Mouse (Mus musculus) liver, embryonic 16.5 days (tissue): ENCODE data around the gene Inpp5b. TPM values are rescaled to one million over a fixed set of nuclear protein-coding genes. Genes with fewer than 3 reads are reported as not detected.
A peak's percentile ranks its signal among the peaks of the same experiment; 100 is the strongest.

Experiments
- ATAC-seq: fragments of 200-750 bp; cut with Nextera tagmentation; 2 replicates; pipeline ENCODE4 v1.8.0; 2017; ENCODE audit warnings: low read depth, mild to moderate bottlenecking, moderate number of reproducible peaks, moderate library complexity
- H3K27ac ChIP-seq: fragments of 300-500 bp; sonication (generic); 2 replicates; pipeline ENCODE4 v1.5.1; 2014; ENCODE audit warnings: mild to moderate bottlenecking, low read length
- H3K27me3 ChIP-seq: fragments of 300-500 bp; sonication (generic); 2 replicates; pipeline ENCODE4 v1.6.1; 2014; ENCODE audit warnings: low read depth, low read length, mixed read lengths; ENCODE audit not compliant: control insufficient read depth, insufficient read depth
- H3K36me3 ChIP-seq: fragments of 300-500 bp; sonication (generic); 2 replicates; pipeline ENCODE4 v1.6.1; 2014; ENCODE audit warnings: mild to moderate bottlenecking; ENCODE audit not compliant: control insufficient read depth, insufficient read depth
- H3K4me1 ChIP-seq: fragments of 300-500 bp; sonication (generic); 2 replicates; pipeline ENCODE4 v1.6.1; 2014; ENCODE audit warnings: low read depth, low read length, mixed read lengths; ENCODE audit not compliant: control insufficient read depth
- H3K4me2 ChIP-seq: fragments of 300-500 bp; sonication (generic); 2 replicates; pipeline ENCODE4 v1.6.1; 2014; ENCODE audit warnings: low read depth, low read length, mixed read lengths
- H3K4me3 ChIP-seq: fragments of 300-500 bp; sonication (generic); 2 replicates; pipeline ENCODE4 v1.5.1; 2014; ENCODE audit warnings: low read depth, mild to moderate bottlenecking, low read length
- H3K9ac ChIP-seq: fragments of 300-500 bp; sonication (generic); 2 replicates; pipeline ENCODE4 v1.6.1; 2014; ENCODE audit warnings: low read depth, low read length
- H3K9me3 ChIP-seq: fragments of 300-500 bp; sonication (generic); replicated peaks from 2 replicates; pipeline ENCODE4 v1.6.1; 2016; ENCODE audit warnings: low read length; ENCODE audit not compliant: control insufficient read depth
- WGBS: fragments of 180-500 bp; shearing (Covaris S2); extraction: QIAGEN DNeasy Blood & Tissue Kit; methylation state at CpG from one replicate; pipeline ENCODE4 v1.1.7; 2014; ENCODE audit not compliant: insufficient replicate concordance; 5-methylcytosine and 5-hydroxymethylcytosine counted together
- microRNA counts: library from miRNA; unstranded; fragments of <30 nt; microRNA quantifications from one replicate; lab custom pipeline; 2016
- microRNA-seq: library from miRNA; unstranded; fragments of <30 nt; microRNA quantifications from one replicate; pipeline ENCODE4, GENCODE M21; 2016
- polyA plus RNA-seq: library from polyadenylated mRNA; unstranded; fragments of >200 nt; fragmentation: Nextera tagmentation; extraction: Ambion mirVana; gene quantifications from 2 replicates; pipeline ENCODE4 v1.2.1, GENCODE M21; 2015

The Inpp5b gene
- polyA plus RNA-seq, 1 experiment from 2014 or later = 39.1 TPM

DNA sequence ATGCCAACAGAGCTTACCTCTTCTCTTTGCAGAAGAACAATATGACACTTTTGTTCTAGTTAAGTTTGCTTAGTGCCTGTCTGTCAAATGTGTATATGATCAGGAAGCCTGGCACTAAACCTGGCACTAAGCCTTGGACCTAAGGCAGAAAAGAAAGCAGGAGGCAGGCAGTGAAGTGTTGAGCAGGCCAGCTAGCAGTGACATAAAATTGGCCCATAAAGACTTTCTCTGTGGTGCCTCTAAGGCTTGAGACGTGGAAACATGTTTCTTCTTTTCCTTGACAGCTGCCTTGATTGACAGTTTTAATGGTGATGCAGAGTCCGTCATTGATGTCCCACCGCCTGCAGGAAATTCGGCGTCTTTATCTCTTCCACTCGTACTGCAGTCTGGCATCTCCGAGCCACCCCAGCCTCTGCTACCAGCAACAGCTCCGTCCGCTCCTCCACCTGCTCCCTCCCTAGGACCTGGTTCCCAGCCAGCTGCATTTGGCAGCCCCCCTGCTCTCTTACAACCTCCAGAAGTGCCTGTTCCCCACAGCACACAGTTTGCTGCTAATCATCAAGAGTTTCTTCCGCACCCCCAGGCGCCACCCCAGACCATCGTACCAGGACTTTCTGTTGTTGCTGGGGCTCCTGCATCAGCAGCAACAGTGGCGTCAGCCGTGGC is 96.5 kb downstream of the Inpp5b start:
- Histone ChIP-seq H3K27ac (no peak overlapping the region), H3K36me3 (peaks cover 26% of the 10 kb centered on the region), H3K9ac (no peak overlapping the region), H3K4me3 (no peak overlapping the region), H3K4me2 (no peak overlapping the region), H3K27me3 (no peaks in the 10 kb centered on the region), H3K4me1 (no peaks in the 10 kb centered on the region), H3K9me3 (no peaks in the 10 kb centered on the region)
- 73% methylated on average over 14 of the region's 14 CpGs for WGBS
- no peak for ATAC-seq

DNA sequence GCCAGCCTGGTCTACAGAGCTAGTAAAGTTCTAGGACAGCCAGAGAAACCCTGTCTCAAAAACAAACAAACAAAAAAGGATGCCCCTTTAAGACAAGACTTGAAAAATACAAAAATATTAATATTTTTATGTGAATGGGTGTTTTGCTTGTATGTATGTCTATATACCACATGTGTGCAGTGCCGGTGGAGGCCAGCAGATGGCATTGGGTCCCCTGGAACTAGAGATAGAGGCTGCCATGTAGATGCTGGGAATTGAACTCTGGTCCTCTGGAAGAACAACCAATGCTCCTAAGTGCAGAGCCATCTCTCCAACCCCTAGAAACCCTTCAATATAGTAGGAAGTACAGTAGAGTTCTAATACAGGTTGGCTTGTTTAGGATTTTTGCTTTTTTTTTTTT is 99.3 kb downstream of the Inpp5b start:
- H3K4me1 ChIP-seq = no peaks in the 10 kb centered on the region
- no peak overlapping the region for H3K27ac ChIP-seq
- H3K27me3 ChIP-seq = no peaks in the 10 kb centered on the region
- H3K9me3 ChIP-seq = no peaks in the 10 kb centered on the region
- WGBS = 90% methylated on average over 1 of the region's 1 CpGs
- H3K4me2 ChIP-seq = no peak overlapping the region
- H3K4me3 ChIP-seq = no peak overlapping the region
- no peak for ATAC-seq
- H3K9ac ChIP-seq = no peak overlapping the region
- peaks cover 26% of the 10 kb centered on the region for H3K36me3 ChIP-seq

DNA sequence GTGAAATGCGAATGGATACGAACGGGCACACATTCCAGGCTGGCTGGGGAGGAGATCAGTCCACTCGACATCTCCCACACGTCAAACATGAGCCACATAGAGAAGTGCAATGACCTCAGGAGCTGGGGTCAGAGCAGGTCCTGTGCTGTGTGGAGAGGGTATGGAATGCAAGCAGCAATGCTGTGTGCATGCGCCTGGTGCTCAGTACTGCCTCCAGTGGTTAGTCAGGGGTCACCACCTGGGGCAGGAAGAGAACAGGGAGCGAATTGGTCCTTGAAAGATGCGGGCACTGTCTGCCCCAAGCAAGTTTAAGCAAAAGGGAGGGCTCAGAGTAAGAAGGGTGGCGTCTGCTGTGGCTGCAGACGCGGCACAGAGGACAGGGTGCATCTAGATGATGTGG is 101.8 kb downstream of the Inpp5b start:
- Histone ChIP-seq H3K36me3 (peaks cover 20% of the 10 kb centered on the region), H3K4me2 (no peak overlapping the region), H3K27ac (no peak overlapping the region), H3K9ac (no peak overlapping the region), H3K9me3 (no peaks in the 10 kb centered on the region), H3K27me3 (no peaks in the 10 kb centered on the region), H3K4me3 (no peak overlapping the region), H3K4me1 (peaks cover 6% of the 10 kb centered on the region)
- peak; percentile 60; the same call in 1 of the 2 replicates for ATAC-seq
- 62% methylated on average over 11 of the region's 11 CpGs for WGBS

DNA sequence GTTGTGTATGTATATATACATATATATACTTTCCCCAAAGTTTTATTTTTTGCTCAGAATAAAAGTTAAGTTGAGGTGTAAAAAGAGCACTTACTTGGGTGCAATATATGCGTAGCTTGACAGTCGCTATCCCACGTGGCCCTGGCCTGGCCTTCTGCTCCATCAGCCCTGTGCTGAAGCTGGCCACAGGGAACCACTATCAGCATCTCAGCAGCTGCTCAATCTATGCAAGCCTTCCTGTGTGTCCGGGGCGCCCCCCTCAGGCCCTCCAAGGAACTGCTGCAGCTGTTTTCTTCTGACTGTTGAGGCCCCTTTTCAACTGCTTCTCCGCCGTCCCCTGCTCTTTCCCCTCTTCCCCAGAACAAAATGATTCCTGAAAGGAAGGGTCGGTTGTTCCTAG is 105.9 kb downstream of the Inpp5b start:
- H3K4me1 ChIP-seq = peaks cover 24% of the 10 kb centered on the region
- no peak overlapping the region for H3K4me3 ChIP-seq
- H3K27me3 ChIP-seq = no peaks in the 10 kb centered on the region
- no peak overlapping the region for H3K4me2 ChIP-seq
- ATAC-seq = peak; percentile 23
- peaks cover under 1% of the 10 kb centered on the region for H3K36me3 ChIP-seq
- H3K9ac ChIP-seq = no peak overlapping the region
- 6% methylated on average over 8 of the region's 8 CpGs for WGBS
- no peak overlapping the region for H3K27ac ChIP-seq
- no peaks in the 10 kb centered on the region for H3K9me3 ChIP-seq

DNA sequence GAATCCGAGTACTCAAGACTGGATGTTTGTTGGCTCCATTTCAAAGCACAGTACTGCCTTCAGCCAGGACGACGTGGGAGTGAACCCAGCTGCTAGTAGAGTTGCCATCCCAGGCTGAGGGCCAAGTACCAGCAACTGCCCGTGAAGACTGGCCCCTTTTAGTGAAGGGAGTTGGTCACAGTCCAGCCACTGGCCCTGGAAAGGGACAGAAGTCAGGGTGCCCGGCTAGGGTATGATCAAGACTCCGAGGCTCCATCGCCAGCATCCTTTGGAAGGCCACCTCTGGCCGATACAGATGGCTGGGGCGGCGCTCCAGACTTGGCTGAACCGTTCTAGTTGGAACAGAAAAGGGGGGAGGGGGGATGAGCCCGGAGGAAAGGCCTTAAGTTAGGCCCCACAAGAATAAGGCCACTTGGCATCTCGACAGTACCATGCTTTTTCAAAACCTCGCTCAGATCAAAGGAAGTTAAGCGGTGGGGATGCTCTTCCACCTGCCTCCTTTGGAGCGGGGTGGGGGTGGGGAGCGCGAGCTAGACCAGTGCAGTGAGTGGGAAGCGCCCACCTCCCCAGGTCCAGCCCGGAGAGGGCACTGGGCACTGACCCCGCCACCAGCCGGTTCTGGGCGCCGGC is 108.1 kb downstream of the Inpp5b start:
- Histone ChIP-seq H3K4me2 (peak overlapping the region; percentile 95), H3K36me3 (peaks cover 4% of the 10 kb centered on the region), H3K9me3 (no peaks in the 10 kb centered on the region), H3K4me1 (peaks cover 24% of the 10 kb centered on the region), H3K27me3 (no peaks in the 10 kb centered on the region), H3K4me3 (peak overlapping the region; percentile 94), H3K27ac (peak overlapping the region; percentile 80), H3K9ac (peak overlapping the region; percentile 84)
- ATAC-seq = no peak
- 11% methylated on average over 24 of the region's 24 CpGs for WGBS

DNA sequence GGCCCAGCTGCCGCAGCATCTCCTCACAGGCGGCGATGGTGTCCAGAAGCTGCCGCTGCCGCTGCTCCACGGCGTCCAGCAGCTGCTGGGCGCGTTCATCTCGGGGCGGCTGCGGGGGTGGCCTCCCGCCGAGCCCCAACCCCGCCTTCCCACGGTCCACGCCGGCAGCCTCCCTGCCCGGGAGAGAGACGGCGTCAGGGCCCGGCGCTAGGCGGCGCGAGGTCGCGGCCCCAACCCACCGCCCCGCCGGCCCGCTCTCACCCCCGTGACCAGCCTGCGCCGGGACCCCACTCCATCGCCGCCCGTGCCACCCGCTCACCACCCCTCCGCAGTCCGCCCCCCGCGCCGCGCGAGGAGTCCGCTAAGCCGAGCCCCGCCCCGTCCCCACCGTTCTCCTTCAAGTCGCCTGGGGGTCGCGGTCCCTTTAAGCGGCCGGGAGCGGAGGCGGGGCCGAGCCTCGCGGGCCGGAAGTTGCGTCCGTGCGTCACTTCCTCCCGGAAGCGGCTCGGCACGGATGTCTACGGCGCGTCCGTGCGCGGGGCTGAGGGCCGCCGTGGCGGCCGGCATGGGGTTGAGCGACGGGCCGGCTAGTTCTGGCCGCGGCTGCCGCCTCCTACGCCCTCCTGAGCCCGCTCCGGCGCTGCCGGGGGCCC is 108.7 kb downstream of the Inpp5b start, which contains the start of gene Yrdc:
TSS of gene Yrdc (plus strand) at position 419 of the 653 bp plus-strand sequence.
- H3K27ac ChIP-seq = peak within 1 kb of the TSS; percentile 80
- no peaks in the 10 kb centered on the region for H3K9me3 ChIP-seq
- H3K9ac ChIP-seq = peak within 1 kb of the TSS; percentile 84
- WGBS = under 1% methylated on average over 73 of the region's 90 CpGs
- peak within 1 kb of the TSS; percentile 95 for H3K4me2 ChIP-seq
- H3K27me3 ChIP-seq = no peaks in the 10 kb centered on the region
- H3K4me3 ChIP-seq = peak within 1 kb of the TSS; percentile 94
- peaks cover 8% of the 10 kb centered on the region for H3K36me3 ChIP-seq
- peak; percentile 93 for ATAC-seq
- peaks cover 24% of the 10 kb centered on the region for H3K4me1 ChIP-seq

MicroRNAs encoded within 50 kb of the gene (microRNA counts, 519-probe panel; counts per million panel counts)
- 1,586 counts per million, percentile 15 among the panel's probes with 10 or more counts for microRNA mmu-miR-697 (lab: Ali Mortazavi, UCI)
- 60.7 counts per million for microRNA mmu-miR-698 (lab: Ali Mortazavi, UCI)

Small RNA genes within 50 kb of the gene (microRNA-seq; reads per million reads assigned to microRNA genes)
- not detected for gene Gm24721
- not detected for gene Mir697
- gene Mir698 = not detected

Other genes starting within 250 kb of the Inpp5b start
- gene 3100002H09Rik, start 131.0 kb upstream of the Inpp5b start, polyA plus RNA-seq = not detected in 2 replicates
- not detected in 2 replicates for gene Pou3f1, start 85.0 kb upstream of the Inpp5b start, polyA plus RNA-seq
- gene Utp11, start 48.2 kb upstream of the Inpp5b start, polyA plus RNA-seq = 19.9 and 22.7 TPM in 2 replicates
- gene Fhl3, start 41.1 kb upstream of the Inpp5b start, polyA plus RNA-seq = 2.5 TPM in 2 replicates
- 49.4 and 54.4 TPM in 2 replicates for gene Sf3a3, start 27.1 kb upstream of the Inpp5b start, polyA plus RNA-seq
- gene Mtf1, start 60.3 kb downstream of the Inpp5b start, polyA plus RNA-seq = 8.5 and 10.1 TPM in 2 replicates
- gene Yrdc, start 108.8 kb downstream of the Inpp5b start, polyA plus RNA-seq = 10.6 and 12.5 TPM in 2 replicates
- 8.3 and 11.1 TPM in 2 replicates for gene 1110065P20Rik, start 109.3 kb downstream of the Inpp5b start, polyA plus RNA-seq
- 0.02 TPM in 1 of 2 replicates, not detected in the other for gene Maneal, start 120.3 kb downstream of the Inpp5b start, polyA plus RNA-seq
- 0.02 TPM in 1 of 2 replicates, not detected in the other for gene Epha10, start 139.0 kb downstream of the Inpp5b start, polyA plus RNA-seq
- 4.3 TPM in 2 replicates for gene 9930104L06Rik, start 195.2 kb downstream of the Inpp5b start, polyA plus RNA-seq
- gene Cdca8, start 197.5 kb downstream of the Inpp5b start, polyA plus RNA-seq = 112 and 118 TPM in 2 replicates
- gene Rspo1, start 244.6 kb downstream of the Inpp5b start, polyA plus RNA-seq = 0.50 and 0.64 TPM in 2 replicates